Mouse (Mus musculus): ENCODE data around the gene Lrrc59. TPM values are rescaled to one million over a fixed set of nuclear protein-coding genes. Genes with fewer than 3 reads are reported as not detected.
"Not testable (repeated sequence)": the region's sequence is repeated elsewhere in the genome, so short reads cannot be mapped to it uniquely, and the experiment has no call there.

The Lrrc59 gene
- polyA plus RNA-seq, 1 experiment from 2014 or later, result 222 TPM

DNA sequence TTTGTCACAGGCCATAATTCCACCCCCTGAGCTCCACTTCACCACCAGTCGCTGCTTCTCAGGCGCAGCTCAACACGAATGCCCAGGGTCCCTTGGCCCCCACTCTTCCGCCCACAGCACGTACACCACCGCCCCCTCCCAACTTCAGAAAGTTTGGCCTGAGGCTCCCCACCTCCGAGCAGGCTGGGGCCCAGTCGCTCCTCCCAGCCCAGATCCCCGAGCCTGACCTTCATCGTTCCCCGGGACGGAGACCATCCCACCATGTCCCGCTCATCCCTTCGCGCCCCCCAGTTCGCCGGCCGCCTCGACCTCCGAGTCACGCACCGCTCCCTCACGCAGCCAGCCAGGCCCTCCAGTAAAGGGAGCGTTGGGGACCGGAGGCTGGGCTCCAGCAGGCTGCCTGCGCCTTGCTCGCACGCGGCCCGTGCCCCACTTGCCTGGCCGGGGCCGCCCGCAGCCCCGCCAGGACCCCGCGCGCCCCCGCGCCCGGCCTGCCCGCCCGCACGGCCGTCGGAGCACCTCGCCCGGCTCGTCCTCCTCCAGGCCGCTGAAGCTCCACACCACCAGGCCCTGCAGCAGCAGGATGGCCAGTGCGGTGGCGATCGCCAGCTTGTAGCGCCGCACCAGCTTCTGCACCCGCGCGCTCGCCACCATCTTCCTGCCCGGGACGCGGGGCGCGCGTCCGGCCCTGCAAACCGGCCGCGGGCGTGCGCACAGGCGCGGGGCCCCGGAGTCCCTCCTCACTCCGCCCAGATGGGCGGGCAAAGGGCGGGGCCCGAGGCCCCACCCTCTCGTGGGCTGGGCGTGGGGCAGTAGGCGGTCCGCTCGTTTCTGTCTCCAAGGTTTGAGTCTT is 47.4 kb downstream of the Lrrc59 start, which contains the start of gene Xylt2:
Xylt2 (minus strand) TSS at position 762 of the 853 bp plus-strand sequence.
- Histone ChIP-seq H3K4me3 (peak within 1 kb of the TSS; percentile 95), H3K9ac (peak within 1 kb of the TSS; percentile 97), H3K9me3 (no peaks in the 10 kb centered on the region), H3K27me3 (no peaks in the 10 kb centered on the region), H3K4me2 (replicated peaks) (peak within 1 kb of the TSS; percentile 78), H3K27ac (peak within 1 kb of the TSS; percentile 96), H3K36me3 (no peaks in the 10 kb centered on the region), H3K4me1 (peaks cover 35% of the 10 kb centered on the region)
- under 1% methylated on average over 78 of the region's 82 CpGs for WGBS
- peak; percentile 89 for ATAC-seq (ENCODE audit: insufficient number of reproducible peaks, insufficient read depth, low FRiP score, low TSS enrichment)

DNA sequence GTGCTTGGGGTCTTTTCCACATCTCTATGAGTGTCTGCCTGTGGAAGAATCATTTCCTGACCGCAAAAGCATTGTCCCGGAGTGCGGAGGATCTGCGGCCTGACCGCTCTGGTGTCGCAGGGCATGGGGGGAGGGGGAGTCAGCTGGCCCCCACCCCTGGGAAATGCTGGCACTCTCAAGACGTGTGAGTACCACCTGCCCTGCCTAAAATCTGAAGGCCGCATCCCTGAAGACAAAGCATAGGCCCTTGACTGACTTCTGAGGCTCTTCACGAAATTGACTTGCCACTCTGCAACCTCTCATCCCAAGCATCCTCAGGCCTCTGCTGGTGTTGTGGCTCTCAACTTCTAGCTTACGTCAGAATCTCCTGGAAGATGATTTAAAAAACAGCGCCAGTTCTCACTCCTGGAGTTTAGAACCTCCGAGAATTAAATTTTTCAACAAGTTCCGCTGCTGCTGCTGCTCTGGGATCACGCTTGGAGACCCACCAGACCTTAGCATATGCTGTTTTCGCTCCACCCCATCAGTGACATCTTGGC is 48.1 kb downstream of the Lrrc59 start:
- WGBS, result 29% methylated on average over 15 of the region's 15 CpGs

DNA sequence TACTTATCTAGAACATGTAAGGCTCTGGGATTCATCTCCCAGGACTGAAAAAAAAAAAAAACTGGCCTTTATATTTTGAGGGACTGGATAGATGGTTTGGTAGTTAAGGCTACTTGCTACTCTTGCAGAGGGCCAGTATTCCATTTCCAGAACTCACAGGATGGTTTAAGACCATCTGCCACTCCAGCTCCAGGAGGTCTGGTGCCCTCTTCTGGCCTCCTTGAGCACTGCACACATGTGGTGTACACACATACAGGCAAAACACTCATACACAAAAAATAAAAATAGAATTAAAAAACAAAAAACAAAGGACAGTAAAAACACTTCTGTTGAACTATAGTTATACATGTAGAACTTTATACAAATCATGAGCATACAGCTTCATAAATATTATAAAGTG is 51.1 kb downstream of the Lrrc59 start:
- H3K9me3 ChIP-seq, result no peaks in the 10 kb centered on the region
- H3K4me1 ChIP-seq, result peaks cover 18% of the 10 kb centered on the region
- no peak overlapping the region for H3K4me3 ChIP-seq
- no peaks in the 10 kb centered on the region for H3K27me3 ChIP-seq
- no peak overlapping the region for H3K27ac ChIP-seq
- H3K4me2 ChIP-seq (replicated peaks), result no peak overlapping the region
- H3K36me3 ChIP-seq, result no peaks in the 10 kb centered on the region
- ATAC-seq (ENCODE audit: insufficient number of reproducible peaks, insufficient read depth, low FRiP score, low TSS enrichment), result no peak
- no peak overlapping the region for H3K9ac ChIP-seq

More for the DNA sequence above, 48.1 kb downstream of the Lrrc59 start:
- Histone ChIP-seq H3K4me2 (replicated peaks) (peak overlapping the region; percentile 78), H3K4me1 (peaks cover 35% of the 10 kb centered on the region), H3K9me3 (no peaks in the 10 kb centered on the region), H3K4me3 (peak overlapping the region; percentile 95), H3K27ac (peak overlapping the region; percentile 96), H3K36me3 (no peaks in the 10 kb centered on the region), H3K27me3 (no peaks in the 10 kb centered on the region), H3K9ac (peak overlapping the region; percentile 20; the same call in 1 of the 2 replicates)
- no peak for ATAC-seq (ENCODE audit: insufficient number of reproducible peaks, insufficient read depth, low FRiP score, low TSS enrichment)

GRCm38 (mm10) chr11:94681640-94682039 is 52.1 kb downstream of the Lrrc59 start:
- Histone ChIP-seq H3K9me3 (no peaks in the 10 kb centered on the region), H3K4me2 (replicated peaks) (no peak overlapping the region), H3K4me3 (no peak overlapping the region), H3K27ac (no peak overlapping the region), H3K9ac (no peak overlapping the region), H3K27me3 (no peaks in the 10 kb centered on the region), H3K36me3 (no peaks in the 10 kb centered on the region), H3K4me1 (peaks cover 9% of the 10 kb centered on the region; the same call in 1 of the 2 replicates)
- no peak for ATAC-seq (ENCODE audit: insufficient number of reproducible peaks, insufficient read depth, low FRiP score, low TSS enrichment)
- WGBS, result 80% methylated on average over 4 of the region's 4 CpGs

- Histone ChIP-seq H3K4me2 (replicated peaks) (no peak overlapping the region), H3K9me3 (no peaks in the 10 kb centered on the region), H3K27me3 (no peaks in the 10 kb centered on the region), H3K9ac (no peak overlapping the region), H3K4me1 (peaks cover 9% of the 10 kb centered on the region; the same call in 1 of the 2 replicates), H3K36me3 (no peaks in the 10 kb centered on the region), H3K4me3 (no peak overlapping the region), H3K27ac (no peak overlapping the region)
- no peak for ATAC-seq (ENCODE audit: insufficient number of reproducible peaks, insufficient read depth, low FRiP score, low TSS enrichment)
- 76% methylated on average over 7 of the region's 7 CpGs for WGBS
Observed at GRCm38 (mm10) chr11:94682427-94682826, 52.9 kb downstream of the Lrrc59 start.

GRCm38 (mm10) chr11:94687178-94687577 is 57.6 kb downstream of the Lrrc59 start:
- 83% methylated on average over 6 of the region's 6 CpGs for WGBS
- Histone ChIP-seq H3K4me2 (replicated peaks) (no peak overlapping the region), H3K27me3 (no peaks in the 10 kb centered on the region), H3K36me3 (no peaks in the 10 kb centered on the region), H3K9me3 (no peaks in the 10 kb centered on the region), H3K27ac (no peak overlapping the region), H3K9ac (no peak overlapping the region), H3K4me1 (no peaks in the 10 kb centered on the region), H3K4me3 (no peak overlapping the region)
- no peak for ATAC-seq (ENCODE audit: insufficient number of reproducible peaks, insufficient read depth, low FRiP score, low TSS enrichment)

DNA sequence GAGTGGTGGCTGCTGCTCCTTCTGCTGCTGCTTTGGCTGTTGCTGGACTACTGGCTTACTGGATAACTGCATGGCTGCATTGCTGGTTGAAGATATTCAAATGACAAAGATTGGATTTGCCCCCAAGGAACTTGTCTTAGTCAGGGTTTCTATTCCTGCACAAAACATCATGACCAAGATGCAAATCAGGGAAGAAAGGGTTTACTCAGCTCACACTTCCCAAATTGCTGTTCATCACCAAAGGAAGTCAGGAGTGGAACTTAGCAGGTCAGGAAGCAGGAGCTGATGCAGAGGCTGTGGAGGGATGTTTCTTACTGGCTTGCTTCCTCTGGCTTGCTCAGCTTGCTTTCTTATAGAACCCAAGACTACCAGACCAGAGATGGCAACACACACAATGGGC is 62.9 kb downstream of the Lrrc59 start:
- not testable (repeated sequence) for H3K4me2 ChIP-seq (replicated peaks); H3K27ac ChIP-seq; H3K36me3 ChIP-seq; H3K4me1 ChIP-seq; H3K9me3 ChIP-seq; H3K4me3 ChIP-seq; H3K9ac ChIP-seq; ATAC-seq (ENCODE audit: insufficient number of reproducible peaks, insufficient read depth, low FRiP score, low TSS enrichment); H3K27me3 ChIP-seq

Other genes starting within 250 kb of the Lrrc59 start
- gene Abcc3, start 236.8 kb upstream of the Lrrc59 start, polyA plus RNA-seq (2016; fragmentation: Nextera tagmentation; extraction: Ambion mirVana), result 0.69 and 0.78 TPM in 2 replicates
- 31.6 and 37.2 TPM in 2 replicates for gene Cacna1g, start 155.6 kb upstream of the Lrrc59 start, polyA plus RNA-seq (2016; fragmentation: Nextera tagmentation; extraction: Ambion mirVana)
- gene Spata20, start 143.6 kb upstream of the Lrrc59 start, polyA plus RNA-seq (2016; fragmentation: Nextera tagmentation; extraction: Ambion mirVana), result 0.29 and 0.43 TPM in 2 replicates
- 2.7 and 4.2 TPM in 2 replicates for gene Epn3, start 129.8 kb upstream of the Lrrc59 start, polyA plus RNA-seq (2016; fragmentation: Nextera tagmentation; extraction: Ambion mirVana)
- gene Mycbpap, start 108.0 kb upstream of the Lrrc59 start, polyA plus RNA-seq (2016; fragmentation: Nextera tagmentation; extraction: Ambion mirVana), result 2.5 and 3.7 TPM in 2 replicates
- gene Rsad1, start 80.5 kb upstream of the Lrrc59 start, polyA plus RNA-seq (2016; fragmentation: Nextera tagmentation; extraction: Ambion mirVana), result 5.0 and 5.7 TPM in 2 replicates
- gene Chad, start 64.7 kb upstream of the Lrrc59 start, polyA plus RNA-seq (2016; fragmentation: Nextera tagmentation; extraction: Ambion mirVana), result 2.0 and 3.6 TPM in 2 replicates
- 5.5 and 5.9 TPM in 2 replicates for gene Acsf2, start 27.9 kb upstream of the Lrrc59 start, polyA plus RNA-seq (2016; fragmentation: Nextera tagmentation; extraction: Ambion mirVana)
- 139 and 142 TPM in 2 replicates for gene Mrpl27, start 24.0 kb downstream of the Lrrc59 start, polyA plus RNA-seq (2016; fragmentation: Nextera tagmentation; extraction: Ambion mirVana)
- gene Eme1, start 24.2 kb downstream of the Lrrc59 start, polyA plus RNA-seq (2016; fragmentation: Nextera tagmentation; extraction: Ambion mirVana), result 33.3 and 37.5 TPM in 2 replicates
- gene Xylt2, start 47.7 kb downstream of the Lrrc59 start, polyA plus RNA-seq (2016; fragmentation: Nextera tagmentation; extraction: Ambion mirVana), result 29.0 and 29.5 TPM in 2 replicates
- 0.52 and 0.95 TPM in 2 replicates for gene Gm11541, start 74.7 kb downstream of the Lrrc59 start, polyA plus RNA-seq (2016; fragmentation: Nextera tagmentation; extraction: Ambion mirVana)
- gene Cdc34b, start 112.0 kb downstream of the Lrrc59 start, polyA plus RNA-seq (2016; fragmentation: Nextera tagmentation; extraction: Ambion mirVana), result 0.22 and 0.25 TPM in 2 replicates
- not detected in 2 replicates for gene Tmem92, start 152.9 kb downstream of the Lrrc59 start, polyA plus RNA-seq (2016; fragmentation: Nextera tagmentation; extraction: Ambion mirVana)